Mouse (Mus musculus): ENCODE data around the gene Cldn13. TPM values are rescaled to one million over a fixed set of nuclear protein-coding genes. Genes with fewer than 3 reads are reported as not detected.

Cldn13 gene
- total RNA-seq, 2 experiments from 2014 or later, result not detected

DNA sequence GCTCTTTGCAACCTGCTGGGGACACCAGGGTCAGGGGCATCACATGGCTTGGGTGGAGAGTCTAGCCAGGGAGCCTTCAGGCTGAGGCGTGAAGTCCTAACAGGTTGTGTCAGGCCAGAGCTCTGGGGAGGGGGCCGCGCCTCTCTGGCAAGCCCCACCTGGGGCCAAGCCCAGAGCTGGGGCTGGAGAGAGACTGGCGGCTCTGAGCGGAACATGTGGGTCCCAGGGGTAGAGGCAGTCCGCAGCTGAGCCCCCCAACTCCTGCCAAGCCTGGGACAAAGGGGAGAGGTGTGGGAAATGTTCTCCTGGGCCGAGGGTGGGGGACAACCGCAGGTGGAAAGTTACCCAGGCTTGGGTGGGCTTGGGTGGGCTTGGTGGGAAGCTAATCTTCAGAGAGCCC lies 18.4 kb downstream of the Cldn13 start:
- no peak for DNase-seq (ENCODE audit: low spot score in 2 of 2)

DNA sequence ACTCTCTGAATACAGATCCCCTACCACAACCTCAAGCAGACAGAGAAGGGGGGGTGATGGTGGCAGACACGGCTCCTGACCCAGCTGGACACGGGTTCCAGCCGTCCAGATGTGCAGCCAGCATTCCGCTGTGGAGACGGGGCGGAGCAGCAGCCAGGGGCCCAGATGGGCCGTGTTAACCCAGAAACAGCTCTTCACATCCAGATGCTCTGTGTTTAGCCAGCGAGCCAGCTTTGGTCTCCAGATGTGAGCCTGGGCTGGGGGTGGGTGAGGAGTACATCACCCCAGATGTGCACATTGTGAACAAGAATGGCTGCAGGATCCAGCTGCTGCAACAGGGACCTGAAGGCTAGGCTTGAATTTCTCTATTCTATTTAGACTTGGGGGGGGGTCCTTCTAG lies 20.0 kb downstream of the Cldn13 start:
- DNase-seq (ENCODE audit: low spot score in 2 of 2), result no peak

DNA sequence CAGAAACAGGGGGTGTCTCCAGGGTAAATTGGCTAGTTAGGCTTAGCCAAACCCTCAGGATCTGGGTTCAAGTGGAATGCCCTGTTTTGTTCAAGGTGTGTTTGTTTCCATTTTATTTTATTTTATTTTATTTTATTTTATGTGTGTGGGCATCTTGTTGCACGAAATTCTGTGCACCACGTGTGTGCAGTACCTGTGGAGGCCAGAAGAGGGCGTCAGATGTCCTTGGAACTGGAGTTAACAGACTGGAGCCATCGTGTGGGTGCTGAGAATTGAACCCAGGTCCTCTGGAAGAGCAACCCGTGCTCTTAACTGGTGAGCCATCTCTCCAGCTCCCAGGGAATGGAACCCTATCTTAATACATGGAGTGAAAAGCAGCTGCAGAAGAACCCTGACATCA lies 22.6 kb downstream of the Cldn13 start:
- no peak for DNase-seq (ENCODE audit: low spot score in 2 of 2)

DNA sequence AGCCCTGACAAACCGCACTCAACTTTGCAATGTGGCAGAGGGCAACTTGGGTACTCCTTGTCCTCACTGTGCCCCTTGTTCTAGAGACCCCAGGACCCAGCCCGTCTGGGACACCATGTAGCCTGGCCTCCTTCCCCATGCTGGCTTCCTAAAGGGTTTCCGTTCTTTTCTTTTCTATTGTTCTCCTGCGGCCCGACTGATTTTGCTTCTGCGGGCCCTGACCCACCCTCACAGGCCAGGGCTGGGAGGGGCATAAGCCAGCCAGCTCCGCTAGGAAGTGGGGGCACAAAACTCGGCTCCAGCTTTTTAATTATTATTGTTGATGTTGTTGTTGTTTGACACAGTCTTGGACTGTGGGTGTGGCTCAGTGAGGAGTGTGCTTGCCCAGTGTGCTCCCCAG lies 23.8 kb downstream of the Cldn13 start:
- DNase-seq (ENCODE audit: low spot score in 2 of 2), result no peak

DNA sequence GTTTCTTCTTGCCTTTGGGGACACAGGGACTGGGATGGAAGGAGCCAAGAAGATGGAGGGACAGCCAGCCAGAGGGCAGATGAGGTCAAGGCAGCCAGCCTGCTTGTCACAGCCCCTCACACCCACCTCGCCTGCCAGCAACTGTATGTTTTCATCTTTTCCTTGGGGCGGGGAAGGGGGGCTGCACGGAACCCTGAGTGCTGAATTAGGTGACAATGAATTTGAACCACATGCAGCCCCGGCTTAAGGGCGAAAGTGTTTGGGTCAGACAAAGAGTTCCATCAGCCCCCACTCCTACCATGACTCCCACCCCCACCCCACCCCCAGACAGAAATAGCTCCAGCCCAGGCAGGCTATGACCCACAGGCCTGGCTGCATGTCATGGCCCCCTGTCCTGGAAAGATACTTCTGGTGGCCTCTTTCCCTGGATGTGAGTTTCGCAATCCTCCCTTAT lies 24.7 kb downstream of the Cldn13 start:
- no peak for DNase-seq (ENCODE audit: low spot score in 2 of 2)

DNA sequence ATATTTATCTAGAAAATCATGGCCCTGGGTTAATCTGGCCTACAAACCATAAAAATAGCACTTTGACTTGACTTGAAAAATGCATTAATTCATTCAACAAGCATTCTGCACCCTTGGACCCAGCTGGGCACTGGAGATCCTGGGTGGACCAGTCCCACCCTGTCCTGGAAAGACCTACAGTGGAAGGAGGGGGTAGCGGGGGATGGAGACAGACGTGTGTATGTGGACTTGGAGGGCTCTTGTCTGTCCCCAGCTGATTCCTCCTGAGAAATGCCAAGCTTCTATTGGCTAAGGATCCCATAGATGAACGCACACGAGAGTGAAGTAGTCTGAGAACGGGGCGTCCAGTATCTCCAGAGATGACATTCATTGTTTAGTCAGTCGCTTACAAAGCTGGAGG lies 26.8 kb downstream of the Cldn13 start:
- DNase-seq (ENCODE audit: low spot score in 2 of 2), result no peak

DNA sequence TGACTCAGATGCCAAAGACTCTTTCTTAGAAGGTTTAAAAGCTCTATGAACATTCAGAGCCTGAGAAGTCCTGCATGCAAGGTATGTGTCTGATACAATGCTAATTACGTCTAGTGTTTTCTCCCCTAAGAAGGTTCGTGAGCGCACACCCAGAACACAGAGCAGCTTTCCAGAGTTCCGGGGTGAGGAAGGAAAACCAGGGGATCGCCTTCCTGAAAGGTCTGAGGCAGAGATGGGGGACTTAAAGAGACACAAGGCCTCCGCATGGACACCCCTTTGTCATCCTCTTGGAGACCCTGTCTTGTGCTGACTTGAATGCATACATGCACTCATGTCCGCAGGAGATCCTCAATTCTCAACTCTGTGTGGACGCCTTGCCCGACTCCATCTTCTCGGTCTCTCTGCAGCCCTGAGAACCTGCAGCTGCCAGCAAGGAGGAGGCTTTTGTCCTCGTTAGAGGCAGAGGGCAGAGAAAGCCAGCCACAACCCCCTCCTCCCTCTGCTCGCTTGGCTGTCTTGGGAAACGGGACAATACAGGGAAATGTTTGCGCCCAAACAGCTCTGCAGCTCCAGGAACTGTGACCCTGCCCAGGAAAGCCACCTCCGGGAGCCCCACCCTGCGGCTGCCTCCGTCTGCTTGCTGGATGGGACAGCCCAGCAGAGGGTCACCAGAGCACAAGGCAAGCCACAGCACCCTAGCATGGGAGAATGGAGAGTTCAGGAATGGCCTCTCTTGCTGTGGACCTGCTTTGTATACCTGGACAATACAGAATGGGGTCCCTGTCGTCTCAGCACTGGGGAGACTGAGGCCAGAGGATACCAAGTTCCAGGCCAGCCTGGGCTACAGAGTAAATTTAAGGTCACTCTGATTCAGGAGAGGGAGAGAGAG lies 27.6 kb downstream of the Cldn13 start:
- no peak for DNase-seq (ENCODE audit: low spot score in 2 of 2)

DNA sequence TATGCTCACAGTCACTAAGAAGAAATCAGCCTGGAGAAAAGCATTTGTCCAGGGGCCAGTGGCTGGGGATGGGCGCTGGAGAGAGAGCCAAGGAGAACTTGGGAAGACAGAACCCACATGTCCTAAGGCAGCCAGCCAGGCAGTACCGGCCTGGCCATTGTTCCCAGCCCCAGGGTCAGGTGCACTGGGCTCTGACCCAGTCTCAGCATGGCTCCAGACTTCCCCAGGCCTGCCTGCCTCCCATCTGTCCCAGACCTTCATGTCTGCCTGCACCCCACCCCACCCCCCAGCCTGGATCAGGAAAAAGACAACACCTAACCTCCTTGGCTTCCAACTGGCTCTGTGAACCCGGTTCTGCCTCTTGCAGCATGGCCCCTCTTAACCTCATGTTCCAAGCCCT lies 32.2 kb downstream of the Cldn13 start:
- DNase-seq (ENCODE audit: low spot score in 2 of 2), result no peak

DNA sequence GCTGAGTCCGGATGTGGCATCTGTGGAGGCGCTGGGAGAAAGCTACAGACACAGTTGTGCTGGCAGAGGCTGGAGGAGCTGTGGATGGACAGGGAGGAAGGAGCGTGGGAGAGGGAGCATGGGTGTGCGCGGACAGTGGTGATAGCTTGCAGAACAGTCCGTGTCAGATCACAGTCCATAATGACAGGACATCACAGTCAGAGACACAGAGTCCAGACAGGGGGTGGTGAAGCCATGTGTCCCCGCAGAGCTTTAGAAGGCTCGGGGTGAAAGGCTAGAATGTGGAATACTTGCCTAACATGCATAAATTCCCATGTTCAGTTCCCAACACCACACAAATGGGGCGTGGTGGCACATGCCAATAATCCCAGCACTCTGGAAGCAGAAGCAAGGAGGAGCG lies 38.5 kb downstream of the Cldn13 start:
- DNase-seq (ENCODE audit: low spot score in 2 of 2), result no peak

DNA sequence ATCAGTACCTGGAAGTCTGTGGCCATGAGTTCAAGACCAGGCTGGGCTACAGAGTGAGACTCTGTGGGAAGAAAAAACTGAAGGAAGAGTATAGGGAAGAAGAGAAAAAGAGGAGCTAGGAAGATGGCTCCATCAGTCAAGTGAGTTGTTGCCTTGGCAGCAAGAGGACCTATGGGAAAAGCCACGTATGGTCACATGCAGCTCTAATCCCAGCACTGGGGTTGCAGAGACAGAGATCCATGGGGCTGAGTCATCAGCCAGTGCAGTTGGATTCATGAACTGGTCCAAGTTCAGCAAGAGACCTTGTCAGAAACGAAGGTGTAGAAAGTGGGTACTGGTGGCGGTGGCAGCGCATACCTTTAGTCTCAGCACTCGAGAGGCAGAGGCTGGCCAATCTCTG lies 40.1 kb downstream of the Cldn13 start:
- DNase-seq (ENCODE audit: low spot score in 2 of 2), result no peak

DNA sequence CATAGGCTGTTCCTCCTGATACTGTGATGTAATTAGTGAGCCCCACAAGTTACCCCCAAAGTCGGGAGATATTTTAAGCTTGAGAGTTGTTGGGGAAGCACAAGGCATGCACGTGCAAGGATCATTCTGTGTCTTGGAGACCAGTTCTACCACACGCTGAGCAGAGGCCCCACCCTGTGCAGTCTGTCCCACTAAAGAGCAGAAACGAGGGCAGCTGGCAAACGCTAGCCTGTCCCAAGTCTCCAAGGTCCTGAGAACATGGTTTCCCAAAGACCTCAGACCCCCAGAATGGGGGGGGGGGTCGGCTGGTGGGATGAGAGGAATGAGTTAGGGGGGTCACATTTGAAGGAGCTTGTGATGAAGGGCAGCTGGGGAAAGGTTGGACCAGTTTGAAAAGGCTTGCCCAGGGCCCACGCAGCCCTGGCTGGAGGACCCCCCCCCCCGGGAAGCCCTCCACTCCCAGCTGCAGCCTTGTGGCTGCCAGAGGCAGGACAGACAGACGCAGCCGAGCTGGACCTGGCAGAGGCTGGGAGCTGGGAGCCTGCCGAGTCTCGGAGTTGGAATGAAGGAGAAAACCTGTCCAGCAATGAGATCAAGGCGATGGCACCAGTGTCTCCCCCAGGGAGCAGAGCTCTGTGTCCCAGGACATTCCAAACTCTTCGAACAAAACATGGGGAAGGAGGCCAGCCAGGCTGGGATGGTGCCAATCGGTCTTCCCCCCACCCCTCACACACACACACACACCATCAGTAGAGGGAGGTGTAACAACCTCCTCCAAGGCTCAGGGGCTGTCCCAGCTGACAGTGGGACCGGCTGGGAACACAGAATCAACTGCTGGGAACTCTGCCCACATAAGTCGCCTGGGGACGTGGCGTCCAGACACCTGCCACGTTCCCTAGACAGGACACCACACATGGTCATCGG lies 41.1 kb downstream of the Cldn13 start:
- DNase-seq (ENCODE audit: low spot score in 2 of 2), result peak; percentile 35 to 64

DNA sequence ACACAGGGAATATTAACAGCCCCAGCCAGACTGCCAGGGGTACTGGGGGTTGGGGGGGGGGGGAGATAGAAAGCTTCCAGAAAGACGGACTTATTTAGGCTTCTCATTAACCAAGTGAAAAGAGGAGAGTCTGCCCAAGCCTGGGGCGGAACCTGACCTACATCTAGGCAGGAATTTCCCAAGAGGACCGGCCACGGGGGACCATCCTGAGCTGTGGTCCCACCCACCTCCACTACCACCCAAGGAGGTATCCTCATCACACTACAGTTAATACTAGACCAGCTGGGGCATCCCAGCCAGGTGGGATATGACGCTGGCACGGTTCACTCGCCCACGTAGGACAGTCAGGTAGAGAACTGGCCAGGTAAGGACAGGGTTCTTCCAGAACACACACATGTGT lies 42.3 kb downstream of the Cldn13 start:
- no peak for DNase-seq (ENCODE audit: low spot score in 2 of 2)

DNA sequence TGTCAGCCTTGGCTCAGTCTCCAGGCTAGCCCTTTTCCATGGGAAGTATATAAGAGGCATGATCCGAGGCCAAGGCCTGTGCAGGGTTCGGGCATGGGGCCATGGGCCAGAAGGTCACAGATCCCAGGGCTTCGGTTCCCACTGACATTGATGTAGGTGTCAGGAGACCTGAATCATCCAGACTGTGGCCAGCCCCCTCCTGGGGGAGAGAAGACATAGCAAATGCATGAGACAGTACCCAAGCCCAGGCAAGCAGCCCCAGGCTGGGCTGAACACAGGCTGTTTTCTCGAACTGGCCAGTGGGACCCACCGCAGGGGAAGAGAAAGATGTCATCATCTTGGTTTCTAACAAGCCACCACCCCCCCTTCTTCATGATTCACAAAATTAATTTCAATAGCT lies 42.7 kb downstream of the Cldn13 start:
- no peak for DNase-seq (ENCODE audit: low spot score in 2 of 2)

DNA sequence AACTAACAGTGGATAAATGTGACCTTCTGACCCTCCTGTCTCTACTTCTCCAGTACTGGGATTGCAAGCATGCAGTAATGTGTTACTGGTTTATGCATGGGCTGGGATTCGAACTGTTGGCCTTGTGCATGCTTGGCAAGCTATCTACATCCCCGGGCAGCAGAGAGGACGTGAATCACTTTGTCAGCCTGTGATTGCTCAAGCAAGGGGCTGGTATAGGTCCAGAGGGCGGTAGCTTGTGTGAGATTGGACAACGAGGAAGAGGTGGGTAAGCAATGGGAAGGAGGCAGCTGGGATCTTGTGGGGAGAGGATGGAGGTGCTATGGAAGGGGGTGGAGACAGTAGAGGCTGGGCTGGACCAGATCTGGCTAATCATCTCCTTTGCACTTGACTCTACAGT lies 46.8 kb downstream of the Cldn13 start:
- no peak for DNase-seq (ENCODE audit: low spot score in 2 of 2)

DNA sequence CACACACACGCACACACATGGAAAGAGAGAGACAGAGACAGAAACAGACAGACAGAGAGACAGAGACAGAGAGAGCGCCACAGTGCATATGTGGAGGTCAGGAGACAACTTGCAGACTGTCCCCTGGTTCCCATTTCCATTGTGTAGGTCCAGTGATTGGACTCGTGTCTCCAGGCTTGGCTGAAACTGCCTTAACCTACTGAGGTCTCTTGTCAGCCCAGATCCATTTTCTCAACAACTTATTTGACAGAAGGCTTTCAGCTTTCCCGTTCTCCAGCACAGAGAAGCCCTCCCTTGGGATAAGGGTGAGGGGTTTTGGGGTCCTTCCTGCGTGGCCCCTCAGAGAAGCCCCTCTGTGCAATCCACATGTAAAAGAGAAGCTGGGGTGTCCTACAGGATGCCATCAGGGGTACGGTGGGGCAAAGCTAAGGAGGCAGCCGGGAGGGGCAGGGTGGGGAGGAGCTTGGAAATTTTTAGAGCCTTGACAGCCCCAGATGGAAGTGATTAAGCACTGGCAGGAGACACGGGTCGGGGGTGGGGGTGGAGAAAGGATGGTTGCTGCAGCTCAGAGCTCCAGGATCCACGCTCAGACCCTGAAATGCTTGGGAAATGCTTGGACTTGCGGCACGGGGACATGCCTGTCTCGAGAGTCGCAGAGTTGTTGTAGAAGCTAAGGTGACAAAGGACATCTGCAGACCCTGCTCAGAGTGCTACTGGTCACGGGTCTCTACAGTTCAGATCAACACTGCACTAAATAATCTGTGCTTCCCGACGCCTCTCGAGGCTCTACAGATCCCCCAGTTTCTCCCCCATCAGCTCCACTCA lies 47.8 kb downstream of the Cldn13 start:
- no peak for DNase-seq (ENCODE audit: low spot score in 2 of 2)

DNA sequence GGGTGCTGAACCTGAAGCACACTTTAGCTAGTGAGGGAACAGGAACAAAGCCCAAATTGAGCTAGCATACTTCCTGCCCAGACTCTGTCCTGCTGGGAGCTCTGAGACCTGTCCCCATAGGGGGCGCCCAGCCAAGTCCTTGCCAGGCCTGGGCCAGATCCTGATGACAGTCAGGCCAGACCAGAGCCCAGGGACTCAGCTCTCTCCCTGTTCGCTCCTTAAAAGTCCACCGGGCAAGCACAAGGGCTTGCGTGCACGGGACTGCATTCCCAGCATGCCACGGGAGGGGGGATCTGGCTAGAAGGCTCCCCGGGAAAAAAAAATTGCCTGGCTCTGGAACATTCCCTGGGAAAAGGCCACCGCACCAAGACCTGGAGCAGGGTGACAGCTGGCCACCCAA lies 50.2 kb downstream of the Cldn13 start:
- DNase-seq (ENCODE audit: low spot score in 2 of 2), result peak; percentile 26 to 41

Other genes starting within 250 kb of the Cldn13 start
- gene Limk1, start 226.9 kb downstream of the Cldn13 start, total RNA-seq (2021), result 10 to 100 TPM; 50.9 to 54.6 TPM
- gene Eln, start 168.2 kb downstream of the Cldn13 start, total RNA-seq (2021), result 100 to 1,000 TPM in 1 of 2 experiments, 10 to 100 TPM in 1; 49.4 to 112 TPM
- gene Tmem270, start 8.8 kb downstream of the Cldn13 start, total RNA-seq (2021), result not detected
- gene Mettl27, start 16.8 kb upstream of the Cldn13 start, total RNA-seq (2021), result 10 to 100 TPM; 14.6 to 16.5 TPM
- gene Cldn4, start 31.4 kb upstream of the Cldn13 start, total RNA-seq (2021), result not detected
- 1 to 10 TPM; 2.0 to 2.7 TPM for gene Cldn3, start 70.7 kb upstream of the Cldn13 start, total RNA-seq (2021)
- 10 to 100 TPM; 39.3 to 40.4 TPM for gene Abhd11, start 93.6 kb upstream of the Cldn13 start, total RNA-seq (2021)
- 100 to 1,000 TPM; 157 to 160 TPM for gene Stx1a, start 108.0 kb upstream of the Cldn13 start, total RNA-seq (2021)
- gene Dnajc30, start 148.7 kb upstream of the Cldn13 start, total RNA-seq (2021), result 10 to 100 TPM; 37.0 to 37.4 TPM
- 10 to 100 TPM; 49.4 to 51.6 TPM for gene Bud23, start 149.4 kb upstream of the Cldn13 start, total RNA-seq (2021)
- 10 to 100 TPM; 27.5 to 28.2 TPM for gene Vps37d, start 162.7 kb upstream of the Cldn13 start, total RNA-seq (2021)
- 1 to 10 TPM; 3.2 to 5.8 TPM for gene Mlxipl, start 174.4 kb upstream of the Cldn13 start, total RNA-seq (2021)
- gene Tbl2, start 234.1 kb upstream of the Cldn13 start, total RNA-seq (2021), result 10 to 100 TPM; 24.5 to 26.2 TPM

Data from layer of hippocampus, postnatal 14 days (tissue).